In the genomic region with DNA sequence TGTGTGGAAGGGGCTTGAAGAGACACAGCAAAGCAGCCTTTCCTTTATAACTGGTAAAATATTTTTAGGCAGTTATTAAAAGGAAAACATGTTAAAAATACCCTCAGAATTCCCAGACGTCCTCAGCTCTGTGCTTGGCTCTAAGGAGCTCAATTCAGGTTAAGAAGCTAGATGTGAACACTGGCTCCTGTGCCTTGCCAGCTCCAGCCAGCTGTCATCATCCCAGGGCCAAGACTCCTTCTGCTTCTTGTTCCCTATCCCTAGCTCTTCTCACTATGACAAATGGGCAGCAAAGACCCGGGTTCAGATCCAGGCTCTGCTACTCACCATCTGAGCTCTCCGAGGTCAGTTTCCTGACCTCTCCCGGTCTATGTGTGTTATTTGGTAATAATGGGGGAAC, we compare ENCODE assay signal across 26 mouse cellular contexts.
DNase-seq lines count a peak whose midpoint lies in the region; ATAC-seq and TF ChIP-seq lines count a peak whose summit lies in the region.
"Had no signal": no experiment of that assay in that cellular context is flagged by ENCODE, and none has a peak within 500 bp of the region (broad histone marks: within the 10 kb centered on the region; RNA-seq: fewer than 3 reads in every experiment).

No protein-coding gene starts in this region.

- no peaks in the 10 kb centered on the region for H3K4me1 ChIP-seq in forebrain, postnatal 0 days (ENCODE audit: insufficient read depth)
- 0 out of 2 replicates have a peak, but pooled peaks cover 2% of the 10 kb centered on the region for H3K4me1 ChIP-seq in forebrain, embryonic 16.5 days (replicated peaks; ENCODE audit: control insufficient read depth, insufficient read depth, low read length)
- no peaks in the 10 kb centered on the region; the same call in 1 of the 2 replicates for H3K4me1 ChIP-seq in testis, adult 2 months (ENCODE audit: control insufficient read depth, insufficient read depth, low read length)
- H3K4me1 ChIP-seq: embryonic facial prominence, embryonic 12.5 days; heart, embryonic 12.5 days; heart, embryonic 15.5 days had no signal

- no peaks in the 10 kb centered on the region for H3K27me3 ChIP-seq in forebrain, postnatal 0 days (ENCODE audit: insufficient read depth, low read length)
- H3K27me3 ChIP-seq in forebrain, embryonic 16.5 days (replicated peaks; ENCODE audit: control insufficient read depth, insufficient read depth, low read length): no peaks in the 10 kb centered on the region
- H3K27me3 ChIP-seq in testis, adult 2 months (ENCODE audit: control insufficient read depth, insufficient read depth, low read length): no peaks in the 10 kb centered on the region
- H3K27me3 ChIP-seq: embryonic facial prominence, embryonic 12.5 days; embryonic facial prominence, embryonic 15.5 days; heart, embryonic 12.5 days; heart, embryonic 15.5 days had no signal

- 0 out of 2 replicates have a peak overlapping the region, but pooled peaks have one; percentile 1 for H3K27ac ChIP-seq in forebrain, postnatal 0 days (ENCODE audit: low read depth, low read length)
- H3K27ac ChIP-seq in forebrain, embryonic 16.5 days (ENCODE audit: low read length): no peak overlapping the region
- no peak overlapping the region for H3K27ac ChIP-seq in testis, adult 2 months (ENCODE audit: control insufficient read depth, insufficient read depth, low read depth, low read length)
- H3K27ac ChIP-seq: embryonic facial prominence, embryonic 12.5 days; embryonic facial prominence, embryonic 15.5 days; heart, adult 2 months; heart, embryonic 15.5 days; hindbrain, embryonic 14.5 days; hindbrain, postnatal 0 days had no signal

- H3K36me3 ChIP-seq in forebrain, postnatal 0 days (ENCODE audit: insufficient read depth): no peaks in the 10 kb centered on the region
- no peaks in the 10 kb centered on the region for H3K36me3 ChIP-seq in forebrain, embryonic 16.5 days (ENCODE audit: control insufficient read depth, insufficient read depth)
- no peaks in the 10 kb centered on the region for H3K36me3 ChIP-seq in testis, adult 2 months (ENCODE audit: control insufficient read depth, insufficient read depth, low read length)
- H3K36me3 ChIP-seq: embryonic facial prominence, embryonic 12.5 days; embryonic facial prominence, embryonic 15.5 days; heart, embryonic 12.5 days; heart, embryonic 15.5 days had no signal

- ATAC-seq in forebrain, postnatal 0 days: no peak
- ATAC-seq in forebrain, embryonic 16.5 days: no peak
- ATAC-seq: CD4-positive, CD25-positive, alpha-beta regulatory T cell, adult 4 months; forebrain, embryonic 14.5 days; hindbrain, postnatal 0 days; inflammation-experienced regulatory T-cells, adult 6 months; intestine, embryonic 16.5 days had no signal

- no peak overlapping the region for H3K4me2 ChIP-seq in forebrain, postnatal 0 days (ENCODE audit: low read depth)
- no peak overlapping the region for H3K4me2 ChIP-seq in forebrain, embryonic 16.5 days (ENCODE audit: low read length)
- H3K4me2 ChIP-seq: embryonic facial prominence, embryonic 12.5 days; embryonic facial prominence, embryonic 15.5 days; heart, embryonic 12.5 days; heart, embryonic 15.5 days; hindbrain, embryonic 14.5 days had no signal

- H3K9me3 ChIP-seq in forebrain, postnatal 0 days (ENCODE audit: low read length): no peaks in the 10 kb centered on the region
- H3K9me3 ChIP-seq in forebrain, embryonic 16.5 days (ENCODE audit: control insufficient read depth, low read length): no peaks in the 10 kb centered on the region
- H3K9me3 ChIP-seq: embryonic facial prominence, embryonic 12.5 days; embryonic facial prominence, embryonic 15.5 days; heart, embryonic 12.5 days; heart, embryonic 15.5 days had no signal

- 72% methylated on average over 4 of the region's 4 CpGs for WGBS in forebrain, postnatal 0 days
- 76% methylated on average over 4 of the region's 4 CpGs for WGBS in forebrain, embryonic 16.5 days

- intact Hi-C loops in heart, postnatal 14 days (cut with DNase I): no loop called here

- no peak overlapping the region for H3K4me3 ChIP-seq in forebrain, postnatal 0 days (ENCODE audit: low read depth, low read length)
- no peak overlapping the region for H3K4me3 ChIP-seq in forebrain, embryonic 16.5 days (replicated peaks; ENCODE audit: low read length)
- H3K4me3 ChIP-seq in testis, adult 2 months (ENCODE audit: control insufficient read depth, low read depth, low read length): peak overlapping the region; percentile 63
- H3K4me3 ChIP-seq: embryonic facial prominence, embryonic 12.5 days; embryonic facial prominence, embryonic 15.5 days; heart, adult 2 months; heart, embryonic 12.5 days; heart, embryonic 15.5 days had no signal

- no peak for DNase-seq in forebrain, postnatal 0 days
- DNase-seq in heart, postnatal 14 days: peak; percentile 8 to 20
- no peak for DNase-seq in heart, adult 8-10 months (ENCODE audit: low spot score)
- DNase-seq in testis, postnatal 14 days (ENCODE audit: low spot score): no peak
- peak; percentile 18 for DNase-seq in telencephalon, adult 2 months (ENCODE audit: low read depth, low spot score)
- no peak for DNase-seq in urinary bladder, postnatal 25 days (ENCODE audit: low spot score)
- DNase-seq: adrenal gland, adult 2 months; adrenal gland, postnatal 25 days; cerebellum, adult 11 months; cerebellum, adult 8-10 months; cerebellum, postnatal 25 days; gastrocnemius, postnatal 25 days; heart, adult 2 months; heart, postnatal 4 days had no signal

- TF ChIP-seq POLR2A in testis, adult 2 months (IDR thresholded peaks at IDR 0.05; ENCODE audit: control insufficient read depth, low read depth, low read length): no peak

- no peak for TF ChIP-seq CTCF in forebrain, postnatal 0 days (IDR thresholded peaks at IDR 0.05; ENCODE audit: low read depth)
- no peak for TF ChIP-seq CTCF in testis, adult 2 months (IDR thresholded peaks at IDR 0.05; ENCODE audit: control insufficient read depth, insufficient read depth, insufficient replicate concordance, low read depth, low read length)

- no peak overlapping the region for H3K9ac ChIP-seq in forebrain, postnatal 0 days
- no peak overlapping the region for H3K9ac ChIP-seq in forebrain, embryonic 16.5 days (replicated peaks; ENCODE audit: low read depth, low read length)
- H3K9ac ChIP-seq: embryonic facial prominence, embryonic 12.5 days; embryonic facial prominence, embryonic 15.5 days; heart, embryonic 12.5 days; heart, embryonic 15.5 days; hindbrain, embryonic 14.5 days had no signal

Comparison
In these comparisons a context has a peak if more than half of its experiments do, and no peak if none do; other contexts are left out.
1. DNase-seq: peak in heart, postnatal 14 days (2 of 2) and telencephalon, adult 2 months (single experiment); none in forebrain, postnatal 0 days (single experiment), heart, adult 8-10 months (single experiment), testis, postnatal 14 days (single experiment) and urinary bladder, postnatal 25 days (single experiment).